Mouse (Mus musculus) heart, embryonic 10.5 days (tissue): ENCODE data around the gene Stxbp3. TPM values are rescaled to one million over a fixed set of nuclear protein-coding genes. Genes with fewer than 3 reads are reported as not detected.

Experiments
- polyA plus RNA-seq: library from polyadenylated mRNA; unstranded; fragments of >200 nt; fragmentation: Nextera tagmentation; extraction: Ambion mirVana; gene quantifications from 2 replicates; pipeline ENCODE4 v1.2.1, GENCODE M21; 2016

The Stxbp3 gene
- polyA plus RNA-seq, 1 experiment from 2014 or later = 30.8 TPM

Other genes starting within 250 kb of the Stxbp3 start
- gene Wdr47, start 249.2 kb downstream of the Stxbp3 start, polyA plus RNA-seq = 8.7 and 9.0 TPM in 2 replicates
- 50.2 and 58.9 TPM in 2 replicates for gene Clcc1, start 186.6 kb downstream of the Stxbp3 start, polyA plus RNA-seq
- gene Gpsm2, start 118.2 kb downstream of the Stxbp3 start, polyA plus RNA-seq = 35.6 and 38.7 TPM in 2 replicates
- not detected in 2 replicates for gene Aknad1, start 100.9 kb downstream of the Stxbp3 start, polyA plus RNA-seq
- gene Fndc7, start 49.5 kb upstream of the Stxbp3 start, polyA plus RNA-seq = 0.21 and 0.26 TPM in 2 replicates
- 56.4 and 64.3 TPM in 2 replicates for gene Prpf38b, start 71.2 kb upstream of the Stxbp3 start, polyA plus RNA-seq
- 0.18 and 0.33 TPM in 2 replicates for gene Henmt1, start 99.3 kb upstream of the Stxbp3 start, polyA plus RNA-seq
- gene Gm9857, start 99.9 kb upstream of the Stxbp3 start, polyA plus RNA-seq = not detected in 2 replicates
- 4.6 and 5.6 TPM in 2 replicates for gene Fam102b, start 187.1 kb upstream of the Stxbp3 start, polyA plus RNA-seq
- not detected in 2 replicates for gene Slc25a54, start 239.9 kb upstream of the Stxbp3 start, polyA plus RNA-seq